Mouse (Mus musculus) cerebellum, adult (tissue): ENCODE data around the gene Gdf7.

Experiments used
- ATAC-seq: cut with Nextera tagmentation; 2 replicates; pipeline ENCODE4 v1.9.2; 2017; ENCODE audit warnings: mild to moderate bottlenecking, moderate library complexity, mixed read lengths; ENCODE audit not compliant: insufficient number of reproducible peaks, low FRiP score, low TSS enrichment

Gene Gdf7

DNA sequence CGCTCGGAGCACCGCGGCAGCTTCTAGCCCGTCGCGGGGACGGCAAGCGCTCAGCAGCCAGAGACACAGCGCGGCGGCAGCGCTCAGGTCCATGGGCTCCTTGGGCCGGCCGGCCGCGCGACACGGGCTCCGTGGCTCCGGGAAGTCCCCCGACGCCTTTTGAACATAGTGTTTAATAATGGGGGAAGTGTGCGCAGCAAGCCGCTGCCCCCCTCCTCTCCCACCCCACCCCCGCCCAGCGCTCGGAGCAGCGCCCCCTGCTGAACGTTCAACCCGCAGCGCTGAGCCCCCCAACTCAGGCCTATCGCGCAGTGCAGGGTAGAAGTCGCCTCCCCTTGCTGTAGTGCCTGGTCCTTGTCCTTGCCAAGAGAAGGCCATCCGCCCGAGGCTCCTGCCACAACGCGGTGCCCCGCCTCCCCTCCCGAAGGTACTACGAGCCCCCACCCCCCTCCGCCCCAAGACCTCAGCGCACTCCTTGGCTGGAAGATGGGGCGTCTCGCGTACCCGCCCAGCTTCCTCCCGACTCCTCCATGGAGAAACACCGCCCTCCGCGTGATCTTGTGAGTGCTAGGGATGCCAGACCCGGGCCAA is at the start of gene Gdf7:
Gene Gdf7 (minus strand): TSS at position 114 of the 591 bp plus-strand sequence.
- ATAC-seq, result no peak

DNA sequence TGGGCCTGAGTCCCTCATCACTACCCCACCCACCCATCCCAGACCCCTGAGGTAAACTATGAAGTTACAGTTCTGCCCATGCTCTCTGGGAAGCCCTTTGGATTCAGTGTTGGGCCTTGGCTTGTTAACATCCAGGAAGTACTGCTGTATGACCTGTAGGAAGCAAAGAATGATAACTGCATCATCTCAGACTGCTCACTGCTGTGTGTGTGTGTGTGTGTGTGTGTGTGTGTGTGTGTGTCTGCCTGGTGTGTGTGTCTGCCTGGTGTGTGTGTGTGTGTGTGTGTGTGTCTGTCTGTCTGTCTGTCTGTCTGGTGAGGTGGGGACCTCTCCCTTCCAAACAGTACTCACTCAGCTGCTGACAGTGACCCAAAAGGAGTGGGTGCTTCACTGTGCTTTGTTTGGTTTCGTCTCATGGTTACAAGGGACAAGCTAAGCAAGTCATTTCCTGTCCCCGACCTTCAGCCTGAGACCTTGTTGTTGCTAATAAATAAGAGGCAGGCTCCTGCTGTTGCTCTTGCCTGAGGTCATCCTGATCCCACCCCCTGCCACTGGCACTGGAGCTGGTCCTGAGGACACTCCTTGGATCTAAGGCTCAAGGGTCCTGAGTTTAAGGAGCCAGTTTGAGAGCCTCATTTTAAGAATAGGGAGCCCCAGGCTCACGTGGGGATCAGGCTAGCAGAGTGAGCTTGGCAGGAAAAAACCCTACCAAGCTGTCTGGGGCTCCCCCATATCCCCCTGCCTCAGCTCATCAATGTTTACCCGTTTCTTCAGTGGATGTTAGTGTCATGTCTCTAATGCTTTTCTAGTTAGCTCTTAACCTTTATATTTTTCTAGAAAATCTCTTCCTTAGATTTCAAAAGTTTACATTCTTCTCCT is 49.5 kb upstream of the Gdf7 start:
- no peak for ATAC-seq

DNA sequence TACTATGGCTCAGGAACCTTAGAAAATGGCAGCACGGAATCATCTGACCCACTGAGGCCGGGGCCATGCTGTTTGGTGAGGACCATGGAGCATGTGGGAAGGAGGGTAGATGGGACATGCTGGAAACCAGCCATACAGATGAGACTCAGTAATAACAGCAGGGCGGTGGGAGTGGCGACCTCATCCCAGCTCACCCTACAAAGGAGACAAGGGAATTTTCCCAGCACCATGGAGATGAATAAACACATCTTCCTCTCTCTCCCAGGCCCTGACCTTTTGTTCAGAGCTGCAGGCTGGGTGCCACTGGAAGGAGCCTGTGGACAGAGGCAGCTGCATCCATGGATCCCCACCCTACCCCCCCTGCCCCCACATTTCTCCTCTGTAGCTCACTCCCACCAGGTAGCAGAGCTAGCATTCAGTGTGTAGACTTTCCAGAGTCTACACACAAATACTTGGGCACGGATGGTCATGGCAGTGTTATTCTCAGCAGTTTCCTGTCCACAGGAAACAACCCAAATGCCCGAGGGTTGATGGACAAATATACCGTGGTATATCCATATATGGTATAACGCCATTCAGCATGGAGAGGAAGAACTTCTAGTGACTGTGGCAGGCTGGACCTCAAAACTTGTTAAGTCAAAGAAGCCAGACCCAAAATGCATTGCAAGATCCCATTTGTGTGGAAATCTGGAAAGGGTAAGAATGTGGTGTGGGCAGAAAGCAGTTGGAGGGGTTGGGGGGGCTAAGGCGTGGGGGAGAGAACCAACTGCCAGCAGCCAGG is 47.2 kb upstream of the Gdf7 start:
- no peak for ATAC-seq

DNA sequence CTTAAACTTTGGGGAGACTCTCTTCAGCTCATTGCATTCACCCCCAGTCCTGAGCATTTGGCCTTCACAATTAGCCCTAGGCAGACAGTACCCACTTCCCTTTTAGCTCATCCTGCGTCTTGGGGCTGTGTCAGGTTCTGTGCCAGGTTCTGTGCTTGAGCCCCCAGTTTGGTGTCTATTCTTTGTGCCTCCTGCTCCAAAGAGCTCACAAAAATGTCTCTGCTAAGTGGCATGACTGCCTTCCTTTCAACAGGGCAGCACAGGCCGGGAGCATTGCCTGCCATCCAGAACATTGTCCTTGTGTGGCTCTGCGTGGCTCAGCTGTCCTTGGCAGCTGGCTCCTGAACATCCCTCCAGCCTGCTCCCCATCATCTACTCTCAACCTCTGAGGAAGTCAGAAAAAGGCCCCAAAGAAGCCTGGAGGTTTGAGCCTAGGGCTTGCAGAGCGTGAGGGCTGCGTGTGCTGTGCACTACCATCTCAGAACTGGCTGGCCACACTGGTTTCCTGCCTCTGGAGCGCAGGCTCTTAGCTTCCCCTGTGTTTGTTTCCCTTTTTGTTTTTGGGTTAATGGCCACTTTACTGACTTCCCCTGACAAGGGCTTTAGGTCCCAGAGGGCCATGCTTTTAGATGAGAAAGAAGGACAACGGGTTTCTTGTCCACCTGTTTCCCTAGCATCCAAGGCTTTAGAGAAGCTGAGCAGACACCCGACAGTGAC is 46.1 kb upstream of the Gdf7 start:
- no peak for ATAC-seq

DNA sequence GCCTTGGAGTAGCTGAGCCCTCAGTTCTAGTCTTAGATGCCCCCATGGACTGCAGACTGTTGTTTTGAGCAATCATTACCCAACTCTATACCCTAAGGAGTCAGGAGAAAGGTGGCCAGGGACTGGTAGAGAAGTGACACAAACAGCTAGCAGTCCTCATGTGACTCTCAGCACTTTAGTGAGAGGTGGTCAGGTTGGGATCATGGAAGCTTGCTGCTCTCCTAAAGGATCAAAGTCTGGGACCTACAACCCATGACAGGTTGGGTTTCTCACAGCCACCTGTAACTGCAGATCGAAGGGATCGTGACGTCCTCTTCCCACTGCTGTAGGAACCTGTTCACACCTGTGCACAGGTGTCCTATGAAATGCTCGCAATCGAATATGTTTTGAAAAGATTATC is 43.8 kb upstream of the Gdf7 start:
- ATAC-seq, result no peak

DNA sequence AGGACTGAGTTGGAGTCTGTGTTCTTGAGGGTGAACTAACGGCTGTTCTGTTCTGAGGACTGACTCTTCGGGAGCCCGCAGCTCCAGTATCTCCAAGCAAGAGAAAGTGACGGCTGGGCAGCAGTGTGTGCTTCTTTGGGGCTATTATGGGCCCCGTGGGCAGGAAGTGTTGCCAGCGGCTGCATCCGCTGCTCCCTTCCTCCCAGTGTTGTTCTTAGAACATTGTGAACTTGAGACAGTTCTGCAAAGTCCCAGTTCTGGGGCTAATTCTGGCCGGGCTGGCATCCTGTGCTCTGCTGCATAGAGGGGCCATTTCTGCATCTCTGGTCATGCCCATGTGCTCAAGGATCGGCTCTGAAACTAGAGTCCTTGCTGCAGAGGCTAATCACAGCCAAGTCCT is 43.1 kb upstream of the Gdf7 start:
- ATAC-seq, result 0 out of 2 replicates have a peak, but pooled peaks have one; percentile 11

DNA sequence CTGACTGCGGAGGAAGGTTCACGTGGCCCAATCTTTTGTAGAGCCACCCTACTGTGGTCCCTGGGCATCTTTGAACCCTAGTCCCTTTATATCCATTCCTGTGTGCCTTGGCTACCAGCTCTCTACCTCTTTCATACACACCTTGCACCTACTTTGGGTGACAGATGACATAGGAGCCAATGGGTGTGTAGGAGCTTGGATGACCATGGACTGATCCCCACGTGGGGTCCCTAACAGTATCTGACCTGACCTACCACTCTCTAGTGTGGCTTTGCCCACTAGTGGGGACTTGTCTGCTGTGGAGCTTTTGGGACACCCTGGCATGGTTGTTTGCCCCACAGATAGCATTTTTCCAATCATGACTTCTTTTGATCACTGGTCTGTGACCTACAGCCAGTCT is 41.6 kb upstream of the Gdf7 start:
- no peak for ATAC-seq

DNA sequence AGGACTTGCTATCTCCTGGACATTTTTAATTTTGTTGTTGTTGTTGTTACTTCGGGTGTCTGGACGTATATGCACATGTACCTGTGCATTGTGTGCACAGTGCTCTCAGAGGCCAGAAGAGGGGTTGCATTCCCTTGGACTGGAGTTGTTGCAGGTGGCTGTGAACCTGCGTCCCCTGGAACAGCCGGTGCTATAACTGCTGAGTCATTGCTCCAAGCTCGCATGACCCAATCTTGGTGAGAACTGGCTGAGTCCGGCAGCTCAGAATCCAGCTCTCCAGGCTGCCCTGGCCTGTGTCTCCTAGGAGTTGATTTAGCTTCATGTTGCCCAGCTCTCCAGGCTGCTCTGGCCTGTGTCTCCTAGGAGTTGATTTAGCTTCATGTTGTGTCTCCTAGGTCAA is 39.3 kb upstream of the Gdf7 start:
- ATAC-seq, result no peak

DNA sequence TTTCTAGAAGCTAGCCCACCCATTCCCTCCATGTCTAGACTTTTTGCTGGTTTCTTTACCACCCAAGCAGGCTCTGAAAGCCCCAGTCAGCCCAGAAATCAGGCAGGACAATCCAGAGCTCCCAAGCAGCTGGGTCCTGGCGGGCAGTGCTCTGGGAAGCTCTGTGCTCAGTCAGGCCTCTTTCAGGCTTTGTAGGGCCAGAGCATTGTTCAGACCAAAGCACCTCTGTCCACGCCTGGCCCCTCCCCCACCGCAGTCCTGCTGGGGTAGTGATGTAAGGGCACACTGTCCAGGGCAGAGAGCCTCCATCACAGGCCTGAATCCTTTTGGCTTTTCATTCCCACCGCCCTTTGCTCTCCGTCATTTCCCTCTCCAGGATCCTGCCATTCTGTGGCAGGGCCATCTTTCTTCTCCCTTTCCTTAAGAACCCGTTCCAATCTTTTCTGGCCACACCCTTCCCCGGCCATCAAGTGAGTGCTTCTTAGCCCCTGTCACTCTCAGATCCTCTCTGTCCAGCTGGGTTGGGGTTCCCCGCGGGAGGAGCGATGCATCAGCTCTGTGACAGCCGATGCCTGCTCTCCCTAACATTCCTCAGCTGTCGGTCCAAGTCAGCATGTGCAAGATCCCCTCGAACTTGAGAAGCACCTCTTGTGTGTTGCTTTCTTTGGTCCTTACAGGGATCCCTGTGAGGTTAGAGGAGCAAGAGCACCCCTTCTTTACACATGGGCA is 38.0 kb upstream of the Gdf7 start:
- no peak for ATAC-seq

DNA sequence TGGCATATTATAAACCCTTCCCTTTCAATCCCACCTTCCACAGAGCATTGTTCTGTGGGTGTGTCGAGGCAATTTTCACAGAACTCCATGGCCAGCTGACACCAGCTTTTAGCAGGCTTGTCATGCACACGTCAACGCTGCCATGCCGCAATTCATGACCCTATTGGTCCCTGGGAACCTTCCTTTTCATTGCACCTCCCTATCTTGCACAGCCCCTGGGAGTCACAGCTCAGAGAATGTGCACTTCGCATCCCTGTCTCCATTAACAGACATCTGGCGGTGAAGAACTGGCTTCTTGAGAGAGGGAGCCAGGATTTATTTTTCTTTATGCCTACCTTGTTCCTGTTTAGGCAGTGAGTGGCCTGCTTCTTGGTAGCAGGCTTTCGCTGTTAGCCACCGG is 37.2 kb upstream of the Gdf7 start:
- ATAC-seq, result no peak

DNA sequence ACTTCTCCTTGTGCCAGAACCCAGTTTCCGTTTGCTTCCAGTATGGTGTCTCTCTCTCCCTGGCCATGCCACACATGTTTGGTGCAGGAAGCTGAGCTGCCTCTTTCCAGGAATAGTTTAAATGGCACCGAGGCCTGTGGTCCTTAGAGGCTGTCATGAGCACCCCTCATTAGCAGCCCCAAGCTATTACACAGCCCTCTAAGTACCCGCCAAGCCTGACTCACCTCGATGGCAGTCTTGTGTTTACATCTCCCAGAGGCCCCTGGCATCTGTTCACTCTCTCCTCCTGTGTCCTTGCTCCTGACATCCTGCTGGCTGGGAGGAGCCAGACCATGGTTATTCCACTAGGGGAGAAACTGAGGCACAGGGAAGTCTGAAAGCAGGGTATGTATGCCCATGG is 36.7 kb upstream of the Gdf7 start:
- no peak for ATAC-seq

DNA sequence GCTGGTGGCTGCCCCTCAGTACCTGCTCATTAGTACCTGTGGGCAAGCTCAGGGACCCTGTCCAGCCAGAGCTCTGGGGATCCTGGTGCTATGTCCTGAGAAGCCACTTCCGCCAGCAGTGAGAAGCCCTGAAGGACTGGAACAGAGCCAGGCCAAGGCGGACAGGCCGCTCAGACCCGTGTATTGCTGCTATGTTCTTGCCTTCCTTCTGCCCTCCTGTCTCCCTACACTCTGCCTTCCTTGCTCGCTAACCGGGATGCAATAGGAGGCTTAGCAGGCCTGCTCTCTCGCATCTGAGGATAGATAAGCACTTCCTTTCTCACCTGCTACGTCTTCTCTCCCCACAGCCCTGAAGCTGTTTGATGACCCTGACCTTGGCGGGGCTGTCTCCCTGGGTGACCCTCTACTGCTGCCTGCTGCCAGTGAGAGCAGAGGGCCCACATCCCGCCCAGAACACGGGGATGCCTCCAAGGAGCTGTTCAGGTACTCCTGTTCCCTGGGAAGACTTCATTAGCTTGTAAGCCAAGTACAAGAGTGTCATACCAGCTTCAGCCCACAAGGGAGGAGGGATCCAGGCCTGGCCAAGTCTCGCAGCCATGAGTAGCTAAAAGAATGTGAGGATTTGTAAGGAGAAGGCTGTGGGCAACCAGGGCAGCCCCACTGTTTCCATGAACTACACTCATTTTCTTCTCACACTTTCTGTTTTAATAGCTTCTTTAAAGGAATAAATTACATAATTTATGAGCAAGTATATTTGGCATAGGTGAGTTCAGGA is 35.7 kb upstream of the Gdf7 start:
- ATAC-seq, result no peak

DNA sequence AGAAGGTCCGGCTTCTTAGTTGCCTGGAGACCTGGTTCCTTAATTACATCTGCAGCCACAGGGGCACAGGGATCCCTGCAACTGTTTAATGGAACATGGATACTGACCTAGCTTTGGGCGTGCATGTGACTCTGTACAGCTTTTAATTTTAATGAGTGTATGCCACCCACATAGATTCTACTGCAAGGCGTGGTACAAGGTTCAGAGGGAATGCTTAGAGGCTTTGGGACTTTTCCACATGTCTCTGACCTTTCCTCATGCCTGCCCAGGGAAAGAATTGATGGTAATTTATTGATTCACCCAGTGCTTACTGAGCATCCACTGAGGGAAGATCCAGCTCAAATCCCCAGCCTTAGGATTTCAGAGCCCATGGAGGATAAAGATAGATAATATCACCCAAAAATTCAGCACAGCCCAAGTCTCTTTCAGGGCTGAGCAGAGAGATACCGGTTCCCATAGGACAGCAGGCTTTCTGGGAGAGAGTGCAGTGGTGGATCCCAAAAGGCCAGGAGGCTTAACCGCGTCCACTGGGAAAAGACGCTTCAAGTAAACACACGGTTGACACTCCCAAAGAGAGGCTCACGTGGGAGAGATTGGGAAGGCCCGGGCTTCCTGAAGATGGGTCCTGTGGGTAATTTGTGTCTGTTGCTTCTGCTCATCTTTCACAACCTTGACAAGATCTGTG is 35.0 kb upstream of the Gdf7 start:
- no peak for ATAC-seq

DNA sequence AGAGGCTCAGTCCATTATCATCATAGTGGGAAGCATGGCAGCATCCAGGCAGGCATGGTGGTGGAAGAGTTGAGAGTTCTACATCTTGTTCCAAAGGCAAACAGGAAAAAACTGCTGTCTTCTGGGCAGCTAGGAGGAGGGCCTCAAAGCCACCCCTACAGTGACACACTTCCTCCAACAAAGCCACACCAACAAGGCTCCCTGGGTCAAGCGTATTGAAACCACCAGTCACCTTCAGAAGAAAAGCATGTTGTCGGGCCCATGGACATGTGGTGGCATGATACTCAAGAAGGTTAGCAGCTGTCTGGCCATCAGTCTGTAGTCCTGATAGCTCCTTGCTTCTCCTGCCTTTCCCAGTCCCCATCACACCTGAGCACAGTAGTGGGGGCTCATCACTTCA is 33.7 kb upstream of the Gdf7 start:
- no peak for ATAC-seq

DNA sequence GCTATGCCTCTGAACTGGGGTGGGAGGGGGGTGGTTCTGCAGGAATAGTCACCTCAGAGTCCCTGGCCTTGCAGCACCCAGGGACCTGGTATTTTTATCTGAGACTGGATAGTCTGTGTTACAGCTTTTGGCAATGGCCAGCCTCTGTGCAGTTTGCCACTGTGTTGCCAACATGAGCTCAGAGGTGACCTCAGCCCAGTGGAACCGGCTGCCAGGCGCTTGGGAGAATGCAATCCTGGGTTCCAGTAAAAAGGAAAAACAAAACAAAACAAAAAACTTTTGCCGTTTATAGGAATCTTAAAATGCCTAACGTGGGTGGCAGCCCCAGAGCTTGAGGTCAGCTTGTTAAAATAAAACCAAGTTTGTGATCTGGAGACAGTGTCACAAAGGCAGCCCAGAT is 32.5 kb upstream of the Gdf7 start:
- 0 out of 2 replicates have a peak, but pooled peaks have one; percentile 31 for ATAC-seq

DNA sequence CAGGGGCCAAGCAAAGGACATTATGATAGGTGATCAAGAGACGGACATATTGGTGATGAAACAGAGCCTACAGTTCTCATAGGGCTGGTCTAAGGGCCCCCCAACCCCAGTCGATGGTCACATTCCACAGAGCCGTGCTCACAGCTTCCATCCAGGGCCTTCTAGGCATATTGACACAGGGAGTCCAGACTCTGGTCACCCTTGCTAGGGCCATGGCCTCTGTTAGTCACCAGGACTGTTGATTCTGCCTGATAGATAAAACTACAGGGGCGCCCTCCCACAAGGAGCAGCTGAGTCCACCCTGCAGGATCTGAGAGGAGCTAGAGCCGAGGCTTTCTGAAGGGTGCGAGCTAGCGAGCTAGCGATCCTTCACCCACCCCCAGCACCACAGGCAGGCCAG is 31.9 kb upstream of the Gdf7 start:
- no peak for ATAC-seq

DNA sequence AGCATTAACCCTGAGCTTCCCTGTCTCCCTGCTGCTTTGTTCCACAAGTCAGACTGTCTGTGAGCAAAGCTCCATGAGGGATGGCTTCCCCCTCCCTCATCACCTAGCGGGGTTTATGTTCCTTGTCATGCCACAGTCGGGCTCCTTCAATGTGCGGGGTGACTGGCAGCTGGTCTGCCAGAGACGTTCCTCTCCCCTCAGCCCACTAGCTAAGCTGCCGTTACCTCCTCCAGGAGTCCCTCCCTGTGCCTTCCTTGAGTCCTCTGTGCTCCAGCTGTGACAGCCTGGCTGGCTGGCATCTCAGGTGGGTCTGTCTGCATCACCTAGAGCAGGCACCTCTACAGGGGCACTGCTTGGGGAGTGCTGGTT is 30.4 kb upstream of the Gdf7 start:
- ATAC-seq, result no peak

DNA sequence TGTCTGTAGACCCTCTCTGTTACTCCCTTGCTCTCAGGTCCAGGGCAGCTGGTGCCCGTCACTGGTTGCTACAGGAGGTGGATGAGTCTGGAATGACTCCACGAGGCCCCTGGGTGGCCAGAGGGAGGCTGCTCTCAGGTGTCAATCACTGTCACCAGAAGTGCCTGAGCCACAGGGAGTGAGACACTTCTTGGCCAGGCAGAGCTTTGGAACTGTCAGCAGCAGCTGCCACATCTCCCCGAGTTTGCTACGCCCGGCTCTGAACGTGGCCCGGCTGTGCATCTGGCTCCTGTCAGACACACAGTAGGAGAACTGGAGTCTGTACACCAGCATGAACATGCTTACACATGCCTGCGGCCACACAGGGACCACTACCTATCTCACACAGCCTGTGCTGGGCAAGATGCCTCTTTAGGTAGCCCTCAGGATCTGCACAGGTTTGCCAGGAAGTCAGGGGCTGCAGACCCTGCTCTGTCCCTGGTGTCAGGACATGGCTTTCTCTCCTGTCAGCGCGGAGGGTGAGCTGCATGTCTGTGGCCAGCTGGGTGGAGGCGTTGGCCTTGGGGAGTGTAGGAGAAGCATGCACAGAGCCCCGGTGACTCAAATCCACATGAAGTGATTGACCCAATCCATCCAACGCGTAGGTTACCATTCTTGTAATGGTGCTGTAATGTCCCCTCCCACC is 29.9 kb upstream of the Gdf7 start:
- no peak for ATAC-seq
